Mouse (Mus musculus) neutrophil, adult 5-6 weeks (primary cell): ENCODE results near the gene Bsn. TPM values are rescaled to one million over a fixed set of nuclear protein-coding genes. Genes with fewer than 3 reads are reported as not detected.
"Not testable (repeated sequence)": the region's sequence is repeated elsewhere in the genome, so short reads cannot be mapped to it uniquely, and the experiment has no call there.

Experiments used
- ATAC-seq: fragments of 151-379, 151-347 bp; 2 replicates; pipeline ENCODE4 v1.8.0; 2017; ENCODE audit warnings: mild to moderate bottlenecking, moderate TSS enrichment; ENCODE audit not compliant: insufficient number of reproducible peaks, poor library complexity, low FRiP score, severe bottlenecking; ENCODE audit errors: extremely low read depth
- total RNA-seq: library from RNA; stranded (forward); fragments of 200-1000 nt; gene quantifications from 2 replicates; pipeline ENCODE4 v1.2.3, GENCODE M21; 2017

Gene Bsn
- total RNA-seq, 1 experiment from 2014 or later, result 0.23 TPM

GRCm38 (mm10) chr9:108202169-108202568, 12.0 kb upstream of the Bsn start:
- ATAC-seq, result no peak

GRCm38 (mm10) chr9:108201160-108201559, 11.0 kb upstream of the Bsn start:
- peak; percentile 91 for ATAC-seq

- no peak for ATAC-seq
These were observed 8.4 kb upstream of the Bsn start for GRCm38 (mm10) chr9:108198621-108199020.

GRCm38 (mm10) chr9:108196920-108197677, 6.9 kb upstream of the Bsn start:
- ATAC-seq, result no peak

GRCm38 (mm10) chr9:108196222-108196621, 6.0 kb upstream of the Bsn start:
- ATAC-seq, result not testable (repeated sequence)

GRCm38 (mm10) chr9:108189488-108189786, 747 bp downstream of the Bsn start:
- no peak for ATAC-seq

GRCm38 (mm10) chr9:108189023-108189422, 1.2 kb downstream of the Bsn start:
- no peak for ATAC-seq

GRCm38 (mm10) chr9:108188511-108188910, 1.7 kb downstream of the Bsn start:
- no peak for ATAC-seq

GRCm38 (mm10) chr9:108187616-108188015, 2.6 kb downstream of the Bsn start:
- ATAC-seq, result no peak

- ATAC-seq, result no peak
These were observed 4.4 kb downstream of the Bsn start for GRCm38 (mm10) chr9:108185786-108186185.

- ATAC-seq, result no peak
These were observed 6.6 kb downstream of the Bsn start for GRCm38 (mm10) chr9:108183531-108183994.

GRCm38 (mm10) chr9:108182806-108183506, 7.2 kb downstream of the Bsn start:
- ATAC-seq, result no peak

GRCm38 (mm10) chr9:108178391-108178790, 11.8 kb downstream of the Bsn start:
- ATAC-seq, result no peak

- no peak for ATAC-seq
These were observed 14.9 kb downstream of the Bsn start for GRCm38 (mm10) chr9:108175116-108175838.

- no peak for ATAC-seq
These were observed 17.3 kb downstream of the Bsn start for GRCm38 (mm10) chr9:108172777-108173350.

- ATAC-seq, result no peak
These were observed 20.4 kb downstream of the Bsn start for GRCm38 (mm10) chr9:108169751-108170150.

- ATAC-seq, result no peak
These were observed 25.0 kb downstream of the Bsn start for GRCm38 (mm10) chr9:108165143-108165542.

GRCm38 (mm10) chr9:108163646-108164284, 26.4 kb downstream of the Bsn start:
- ATAC-seq, result no peak

GRCm38 (mm10) chr9:108157891-108158290, 32.3 kb downstream of the Bsn start:
- no peak for ATAC-seq
